Mouse (Mus musculus): ENCODE measurements around the gene Nudt5. TPM values are rescaled to one million over a fixed set of nuclear protein-coding genes. Genes with fewer than 3 reads are reported as not detected.

Nudt5 gene
- polyA plus RNA-seq, 1 experiment from 2014 or later, result 80.0 TPM

- Histone ChIP-seq H3K4me1 (ENCODE audit: control insufficient read depth, insufficient read depth, low read length) (peaks cover 12% of the 10 kb centered on the region), H3K4me2 (peak overlapping the region; percentile 83), H3K4me3 (ENCODE audit: low read depth, low read length) (peak overlapping the region; percentile 89), H3K9me3 (replicated peaks; ENCODE audit: control insufficient read depth, low read length) (no peaks in the 10 kb centered on the region), H3K9ac (ENCODE audit: low read depth, low read length) (peak overlapping the region; percentile 92), H3K36me3 (ENCODE audit: control insufficient read depth, insufficient read depth, low read length) (peaks cover 25% of the 10 kb centered on the region), H3K27ac (ENCODE audit: low read depth, low read length) (peak overlapping the region; percentile 90), H3K27me3 (ENCODE audit: control insufficient read depth, insufficient read depth, low read length) (no peaks in the 10 kb centered on the region)
- WGBS (ENCODE audit: insufficient replicate concordance), result 7% methylated on average over 23 of the region's 23 CpGs
- no peak for ATAC-seq (replicated peaks; ENCODE audit: insufficient number of reproducible peaks, low FRiP score, low TSS enrichment)
Observed at GRCm38 (mm10) chr2:5844181-5844872, 492 bp upstream of the Nudt5 start.

- Histone ChIP-seq H3K4me3 (ENCODE audit: low read depth, low read length) (peak overlapping the region; percentile 89), H3K9ac (ENCODE audit: low read depth, low read length) (peak overlapping the region; percentile 92), H3K4me1 (ENCODE audit: control insufficient read depth, insufficient read depth, low read length) (peaks cover 12% of the 10 kb centered on the region), H3K27ac (ENCODE audit: low read depth, low read length) (no peak overlapping the region), H3K9me3 (replicated peaks; ENCODE audit: control insufficient read depth, low read length) (no peaks in the 10 kb centered on the region), H3K4me2 (peak overlapping the region; percentile 83), H3K36me3 (ENCODE audit: control insufficient read depth, insufficient read depth, low read length) (peaks cover 12% of the 10 kb centered on the region), H3K27me3 (ENCODE audit: control insufficient read depth, insufficient read depth, low read length) (no peaks in the 10 kb centered on the region)
- ATAC-seq (replicated peaks; ENCODE audit: insufficient number of reproducible peaks, low FRiP score, low TSS enrichment), result no peak
- WGBS (ENCODE audit: insufficient replicate concordance), result 32% methylated on average over 4 of the region's 4 CpGs
Observed at GRCm38 (mm10) chr2:5845826-5846225, 1.0 kb downstream of the Nudt5 start.

DNA sequence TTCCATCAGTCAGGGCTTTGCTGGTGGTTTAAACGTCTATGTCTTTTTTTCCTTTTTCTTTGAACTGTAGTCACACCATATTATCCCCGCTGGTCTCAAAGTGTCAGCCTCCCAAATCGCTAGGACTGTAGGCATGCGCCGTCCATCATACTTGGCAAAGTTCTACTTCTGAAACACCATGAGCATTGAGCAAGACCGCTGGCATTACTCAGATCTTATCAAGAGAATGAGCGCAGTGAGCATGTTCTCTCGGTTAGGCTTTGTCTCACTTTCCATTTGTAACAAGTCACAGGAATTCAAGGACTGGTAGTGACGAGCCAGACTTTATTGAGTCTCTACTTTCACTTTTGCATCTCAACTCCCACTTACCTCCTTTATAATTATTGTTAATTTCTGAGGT is 6.3 kb downstream of the Nudt5 start:
- Histone ChIP-seq H3K36me3 (ENCODE audit: control insufficient read depth, insufficient read depth, low read length) (peaks cover 6% of the 10 kb centered on the region), H3K4me1 (ENCODE audit: control insufficient read depth, insufficient read depth, low read length) (peaks cover 6% of the 10 kb centered on the region), H3K9me3 (replicated peaks; ENCODE audit: control insufficient read depth, low read length) (no peaks in the 10 kb centered on the region), H3K27ac (ENCODE audit: low read depth, low read length) (no peak overlapping the region), H3K27me3 (ENCODE audit: control insufficient read depth, insufficient read depth, low read length) (no peaks in the 10 kb centered on the region), H3K9ac (ENCODE audit: low read depth, low read length) (no peak overlapping the region), H3K4me2 (no peak overlapping the region), H3K4me3 (ENCODE audit: low read depth, low read length) (no peak overlapping the region)
- no peak for ATAC-seq (replicated peaks; ENCODE audit: insufficient number of reproducible peaks, low FRiP score, low TSS enrichment)
- 88% methylated on average over 9 of the region's 9 CpGs for WGBS (ENCODE audit: insufficient replicate concordance)

DNA sequence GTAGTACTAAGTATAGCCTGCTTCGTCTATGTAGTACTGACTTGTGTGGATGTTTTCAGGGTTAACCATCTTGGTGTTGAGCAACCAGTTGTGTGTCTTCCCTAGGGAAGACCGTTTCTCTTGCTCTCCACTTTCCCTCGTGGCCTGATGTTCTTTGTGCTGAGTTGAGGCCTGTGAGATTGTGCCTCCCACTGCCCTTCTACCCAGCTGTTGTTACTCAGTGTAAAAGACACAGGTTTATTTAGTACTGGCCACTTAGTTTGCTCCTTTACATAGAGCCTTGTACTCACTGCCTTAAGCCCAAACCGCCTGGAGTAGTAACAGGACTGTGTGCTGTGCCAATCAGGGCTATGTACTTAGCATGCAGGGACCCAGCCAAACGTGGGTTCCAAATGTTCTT is 7.0 kb downstream of the Nudt5 start:
- Histone ChIP-seq H3K4me3 (ENCODE audit: low read depth, low read length) (no peak overlapping the region), H3K4me1 (ENCODE audit: control insufficient read depth, insufficient read depth, low read length) (no peaks in the 10 kb centered on the region), H3K27ac (ENCODE audit: low read depth, low read length) (no peak overlapping the region), H3K9me3 (replicated peaks; ENCODE audit: control insufficient read depth, low read length) (no peaks in the 10 kb centered on the region), H3K9ac (ENCODE audit: low read depth, low read length) (no peak overlapping the region), H3K4me2 (no peak overlapping the region), H3K36me3 (ENCODE audit: control insufficient read depth, insufficient read depth, low read length) (peaks cover 6% of the 10 kb centered on the region), H3K27me3 (ENCODE audit: control insufficient read depth, insufficient read depth, low read length) (no peaks in the 10 kb centered on the region)
- 81% methylated on average over 5 of the region's 5 CpGs for WGBS (ENCODE audit: insufficient replicate concordance)
- ATAC-seq (replicated peaks; ENCODE audit: insufficient number of reproducible peaks, low FRiP score, low TSS enrichment), result no peak

- Histone ChIP-seq H3K9me3 (replicated peaks; ENCODE audit: control insufficient read depth, low read length) (no peaks in the 10 kb centered on the region), H3K36me3 (ENCODE audit: control insufficient read depth, insufficient read depth, low read length) (peaks cover 12% of the 10 kb centered on the region), H3K4me1 (ENCODE audit: control insufficient read depth, insufficient read depth, low read length) (no peaks in the 10 kb centered on the region), H3K4me2 (no peak within 1 kb of the TSS), H3K27me3 (ENCODE audit: control insufficient read depth, insufficient read depth, low read length) (no peaks in the 10 kb centered on the region), H3K27ac (ENCODE audit: low read depth, low read length) (no peak within 1 kb of the TSS), H3K4me3 (ENCODE audit: low read depth, low read length) (no peak within 1 kb of the TSS), H3K9ac (ENCODE audit: low read depth, low read length) (no peak within 1 kb of the TSS)
- 92% methylated on average over 3 of the region's 3 CpGs for WGBS (ENCODE audit: insufficient replicate concordance)
- no peak for ATAC-seq (replicated peaks; ENCODE audit: insufficient number of reproducible peaks, low FRiP score, low TSS enrichment)
Observed at GRCm38 (mm10) chr2:5862834-5863233, 18.0 kb downstream of the Nudt5 start, which contains the start of gene Gm13199. Gm13199 (minus strand) TSS chr2:5862934.

DNA sequence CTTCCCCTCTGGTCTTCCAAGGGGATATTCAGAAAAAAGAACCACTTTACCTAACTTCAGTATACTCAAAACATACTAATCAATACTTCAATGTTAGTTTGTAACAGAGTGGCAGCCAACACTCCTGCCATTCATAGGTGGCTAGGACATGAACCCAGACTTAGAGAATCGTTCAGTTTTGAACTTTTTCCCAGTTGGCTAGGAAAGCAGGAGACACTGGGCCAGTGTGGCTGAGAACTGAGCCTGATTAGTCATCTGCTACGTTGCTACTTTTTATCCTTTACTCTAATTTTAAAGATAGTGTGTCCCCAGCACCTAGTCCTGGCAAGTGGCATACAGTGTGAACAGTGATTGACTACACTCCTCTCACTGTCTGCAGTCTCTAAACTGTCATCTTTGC is 22.9 kb downstream of the Nudt5 start:
- Histone ChIP-seq H3K4me2 (no peak overlapping the region), H3K4me1 (ENCODE audit: control insufficient read depth, insufficient read depth, low read length) (no peaks in the 10 kb centered on the region), H3K27ac (ENCODE audit: low read depth, low read length) (no peak overlapping the region), H3K9ac (ENCODE audit: low read depth, low read length) (no peak overlapping the region), H3K27me3 (ENCODE audit: control insufficient read depth, insufficient read depth, low read length) (no peaks in the 10 kb centered on the region), H3K36me3 (ENCODE audit: control insufficient read depth, insufficient read depth, low read length) (peaks cover 11% of the 10 kb centered on the region), H3K4me3 (ENCODE audit: low read depth, low read length) (no peak overlapping the region), H3K9me3 (replicated peaks; ENCODE audit: control insufficient read depth, low read length) (no peaks in the 10 kb centered on the region)
- 85% methylated on average over 2 of the region's 2 CpGs for WGBS (ENCODE audit: insufficient replicate concordance)
- ATAC-seq (replicated peaks; ENCODE audit: insufficient number of reproducible peaks, low FRiP score, low TSS enrichment), result no peak

DNA sequence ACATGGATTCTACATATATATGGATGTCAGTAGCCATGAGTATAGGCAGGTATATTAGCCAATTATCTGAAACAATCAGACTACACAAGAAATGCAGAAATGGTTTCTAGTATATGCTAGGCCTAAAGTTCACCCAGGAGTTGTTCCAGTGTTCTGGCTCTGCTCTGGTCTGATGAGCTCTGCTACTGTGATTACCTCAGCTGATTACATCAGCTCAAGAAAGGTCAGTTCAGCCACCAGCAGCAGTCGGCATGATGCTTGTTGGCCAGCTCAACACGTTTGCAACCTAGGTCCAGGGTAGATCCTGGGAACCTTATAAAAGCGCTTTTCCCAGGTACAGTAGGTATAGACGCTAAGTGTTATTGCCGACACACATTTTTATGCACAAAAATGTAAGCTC is 24.9 kb downstream of the Nudt5 start:
- H3K4me1 ChIP-seq (ENCODE audit: control insufficient read depth, insufficient read depth, low read length), result no peaks in the 10 kb centered on the region
- peaks cover 27% of the 10 kb centered on the region for H3K36me3 ChIP-seq (ENCODE audit: control insufficient read depth, insufficient read depth, low read length)
- no peak overlapping the region for H3K4me3 ChIP-seq (ENCODE audit: low read depth, low read length)
- H3K27me3 ChIP-seq (ENCODE audit: control insufficient read depth, insufficient read depth, low read length), result no peaks in the 10 kb centered on the region
- no peaks in the 10 kb centered on the region for H3K9me3 ChIP-seq (replicated peaks; ENCODE audit: control insufficient read depth, low read length)
- H3K9ac ChIP-seq (ENCODE audit: low read depth, low read length), result no peak overlapping the region
- no peak overlapping the region for H3K4me2 ChIP-seq
- ATAC-seq (replicated peaks; ENCODE audit: insufficient number of reproducible peaks, low FRiP score, low TSS enrichment), result no peak
- H3K27ac ChIP-seq (ENCODE audit: low read depth, low read length), result no peak overlapping the region
- 84% methylated on average over 5 of the region's 5 CpGs for WGBS (ENCODE audit: insufficient replicate concordance)

- no peak overlapping the region for H3K4me3 ChIP-seq (ENCODE audit: low read depth, low read length)
- no peaks in the 10 kb centered on the region for H3K9me3 ChIP-seq (replicated peaks; ENCODE audit: control insufficient read depth, low read length)
- H3K4me2 ChIP-seq, result no peak overlapping the region
- H3K9ac ChIP-seq (ENCODE audit: low read depth, low read length), result no peak overlapping the region
- H3K4me1 ChIP-seq (ENCODE audit: control insufficient read depth, insufficient read depth, low read length), result no peaks in the 10 kb centered on the region
- no peak overlapping the region for H3K27ac ChIP-seq (ENCODE audit: low read depth, low read length)
- WGBS (ENCODE audit: insufficient replicate concordance), result 87% methylated on average over 3 of the region's 3 CpGs
- peaks cover 22% of the 10 kb centered on the region for H3K36me3 ChIP-seq (ENCODE audit: control insufficient read depth, insufficient read depth, low read length)
- no peak for ATAC-seq (replicated peaks; ENCODE audit: insufficient number of reproducible peaks, low FRiP score, low TSS enrichment)
- no peaks in the 10 kb centered on the region for H3K27me3 ChIP-seq (ENCODE audit: control insufficient read depth, insufficient read depth, low read length)
Observed at GRCm38 (mm10) chr2:5877446-5877845, 32.6 kb downstream of the Nudt5 start.

- Histone ChIP-seq H3K36me3 (ENCODE audit: control insufficient read depth, insufficient read depth, low read length) (peaks cover 16% of the 10 kb centered on the region), H3K9ac (ENCODE audit: low read depth, low read length) (no peak overlapping the region), H3K4me3 (ENCODE audit: low read depth, low read length) (no peak overlapping the region), H3K27ac (ENCODE audit: low read depth, low read length) (no peak overlapping the region), H3K4me1 (ENCODE audit: control insufficient read depth, insufficient read depth, low read length) (no peaks in the 10 kb centered on the region), H3K4me2 (no peak overlapping the region), H3K27me3 (ENCODE audit: control insufficient read depth, insufficient read depth, low read length) (no peaks in the 10 kb centered on the region), H3K9me3 (replicated peaks; ENCODE audit: control insufficient read depth, low read length) (no peaks in the 10 kb centered on the region)
- ATAC-seq (replicated peaks; ENCODE audit: insufficient number of reproducible peaks, low FRiP score, low TSS enrichment), result no peak
- WGBS (ENCODE audit: insufficient replicate concordance), result 69% methylated on average over 5 of the region's 5 CpGs
Observed at GRCm38 (mm10) chr2:5888865-5889264, 44.0 kb downstream of the Nudt5 start.
